8 mouse cellular contexts compared by ENCODE assay signal in genomic region chr11:96860564-96860963, GRCm38 (mm10). TPM values are rescaled to one million over a fixed set of nuclear protein-coding genes. Genes with fewer than 3 reads are reported as not detected.
DNase-seq lines count a peak whose midpoint lies in the region; ATAC-seq and TF ChIP-seq lines count a peak whose summit lies in the region.

No protein-coding gene starts in this region.

- H3K36me3 ChIP-seq in ES-Bruce4 (ENCODE audit: control insufficient read depth, insufficient read depth, low read length, poor library complexity, severe bottlenecking), result no peaks in the 10 kb centered on the region
- peaks cover 5% of the 10 kb centered on the region; the same call in 1 of the 2 replicates for H3K36me3 ChIP-seq in heart, embryonic 15.5 days
- H3K36me3 ChIP-seq in thymus, adult 2 months (ENCODE audit: control insufficient read depth, insufficient read depth, low read length), result no peaks in the 10 kb centered on the region

- no peak for TF ChIP-seq POLR2A in ES-Bruce4 (IDR thresholded peaks at IDR 0.05; ENCODE audit: insufficient read depth, low read length)
- TF ChIP-seq POLR2A in thymus, adult 2 months (IDR thresholded peaks at IDR 0.05; ENCODE audit: control insufficient read depth, extremely low read depth, insufficient read depth, low read length, poor library complexity), result no peak

- H3K4me2 ChIP-seq in heart, embryonic 15.5 days, result peak overlapping the region; percentile 88

- peak; percentile 92 for TF ChIP-seq CTCF in ES-Bruce4 (IDR thresholded peaks at IDR 0.05; ENCODE audit: low read depth, low read length)
- peak; percentile 78; the same call in 1 of the 2 replicates for TF ChIP-seq CTCF in thymus, adult 2 months (IDR thresholded peaks at IDR 0.05; ENCODE audit: borderline replicate concordance, control insufficient read depth, extremely low read depth, insufficient read depth, low read length, poor library complexity)

- 10% methylated on average over 8 of the region's 8 CpGs for WGBS in heart, embryonic 15.5 days
- whole genome bisulfite sequencing in thymus, adult 2 months, result 21% methylated on average over 8 of the region's 8 CpGs

- no peak overlapping the region for H3K27ac ChIP-seq in ES-Bruce4 (ENCODE audit: insufficient read depth, low read length)
- peak overlapping the region; percentile 90 for H3K27ac ChIP-seq in brown adipose tissue, adult 24 weeks (replicated peaks; ENCODE audit: low read depth, low read length)
- H3K27ac ChIP-seq in heart, embryonic 15.5 days, result peak overlapping the region; percentile 77
- H3K27ac ChIP-seq in thymus, adult 2 months (ENCODE audit: control insufficient read depth, insufficient read depth, low read length), result no peak overlapping the region

- DNase-seq in fibroblast of lung, adult 2 months (ENCODE audit: low read depth), result peak; percentile 65
- peak; percentile 86 to 94 for DNase-seq in kidney, postnatal 36 days
- peak; percentile 75 to 81 for DNase-seq in lung, adult 18-20 months
- DNase-seq in thymus, adult 2 months, result peak; percentile 65

- H3K9me3 ChIP-seq in ES-Bruce4 (replicated peaks; ENCODE audit: control insufficient read depth, insufficient read depth, low read length, poor library complexity, severe bottlenecking), result no peaks in the 10 kb centered on the region
- no peaks in the 10 kb centered on the region for H3K9me3 ChIP-seq in heart, embryonic 15.5 days (replicated peaks)

- H3K4me1 ChIP-seq in ES-Bruce4 (ENCODE audit: control insufficient read depth, insufficient read depth, low read length), result no peaks in the 10 kb centered on the region
- H3K4me1 ChIP-seq in brown adipose tissue, adult 24 weeks (ENCODE audit: control insufficient read depth, insufficient read depth, insufficient read length, low read length), result peaks cover 7% of the 10 kb centered on the region
- peaks cover 36% of the 10 kb centered on the region for H3K4me1 ChIP-seq in heart, embryonic 15.5 days (replicated peaks)
- peaks cover 5% of the 10 kb centered on the region for H3K4me1 ChIP-seq in thymus, adult 2 months (replicated peaks; ENCODE audit: control insufficient read depth, insufficient read depth, low read length)

- TF ChIP-seq EP300 in ES-Bruce4 (IDR thresholded peaks at IDR 0.05; ENCODE audit: insufficient read depth, low read depth, low read length), result 0 out of 2 replicates have a peak, but pooled peaks have one; percentile 26

- no peak overlapping the region for H3K9ac ChIP-seq in ES-Bruce4 (ENCODE audit: low read depth, poor library complexity, severe bottlenecking)
- H3K9ac ChIP-seq in heart, embryonic 15.5 days, result no peak overlapping the region

- no peak overlapping the region for H3K4me3 ChIP-seq in ES-Bruce4 (ENCODE audit: low read depth, low read length)
- no peak overlapping the region for H3K4me3 ChIP-seq in brown adipose tissue, adult 24 weeks (ENCODE audit: insufficient read depth, low read depth, low read length)
- H3K4me3 ChIP-seq in heart, embryonic 15.5 days, result no peak overlapping the region
- no peak overlapping the region for H3K4me3 ChIP-seq in thymus, adult 2 months (ENCODE audit: control insufficient read depth, insufficient read depth, low read length)

- H3K27me3 ChIP-seq in ES-Bruce4 (ENCODE audit: control insufficient read depth, insufficient read depth, low read length, poor library complexity, severe bottlenecking), result no peaks in the 10 kb centered on the region
- no peaks in the 10 kb centered on the region; the same call in 1 of the 2 replicates for H3K27me3 ChIP-seq in heart, embryonic 15.5 days
- H3K27me3 ChIP-seq in thymus, adult 2 months (ENCODE audit: control insufficient read depth, insufficient read depth, low read length), result no peaks in the 10 kb centered on the region; the same call in 1 of the 2 replicates

- peak; percentile 68 for ATAC-seq in heart, embryonic 15.5 days (replicated peaks; ENCODE audit: insufficient number of reproducible peaks, insufficient read depth, low FRiP score, low read depth)
- peak; percentile 56 for ATAC-seq in neutrophil, adult 5-6 weeks (ENCODE audit: extremely low read depth, insufficient number of reproducible peaks, low FRiP score, poor library complexity, severe bottlenecking)

RNA-seq across cellular contexts. Expression of gene Copz2, which starts 10.9 kb away (rescaled TPM):
- polyA plus RNA-seq in ES-Bruce4 (2011; ENCODE audit: insufficient read depth, insufficient read length, low read depth, missing spikeins), result 23.9 and 26.2 TPM in 2 replicates
- 55.7 and 98.7 TPM in 2 replicates for polyA plus RNA-seq in brown adipose tissue, adult 24 weeks (2012; ENCODE audit: insufficient read depth, insufficient read length, missing spikeins)
- 120 and 122 TPM in 2 replicates for polyA plus RNA-seq in heart, embryonic 15.5 days (2015; fragmentation: Nextera tagmentation; extraction: Ambion mirVana)
- not detected in 2 replicates for total RNA-seq in neutrophil, adult 5-6 weeks (2017)
- polyA plus RNA-seq in thymus, adult 2 months (2012; rRNA removed), result 24.5 and 25.3 TPM in 2 replicates

RNA-seq across cellular contexts. Expression of gene Nfe2l1, which starts 30.8 kb away (rescaled TPM):
- polyA plus RNA-seq in ES-Bruce4 (2011; ENCODE audit: insufficient read depth, insufficient read length, low read depth, missing spikeins), result 181 and 194 TPM in 2 replicates
- 333 and 448 TPM in 2 replicates for polyA plus RNA-seq in brown adipose tissue, adult 24 weeks (2012; ENCODE audit: insufficient read depth, insufficient read length, missing spikeins)
- polyA plus RNA-seq in heart, embryonic 15.5 days (2015; fragmentation: Nextera tagmentation; extraction: Ambion mirVana), result 75.3 and 79.0 TPM in 2 replicates
- 48.5 and 53.8 TPM in 2 replicates for total RNA-seq in neutrophil, adult 5-6 weeks (2017)
- 136 and 170 TPM in 2 replicates for polyA plus RNA-seq in thymus, adult 2 months (2012; rRNA removed)

RNA-seq across cellular contexts. Expression of gene Cdk5rap3, which starts 55.7 kb away (rescaled TPM):
- 93.3 and 109 TPM in 2 replicates for polyA plus RNA-seq in ES-Bruce4 (2011; ENCODE audit: insufficient read depth, insufficient read length, low read depth, missing spikeins)
- 19.5 and 27.2 TPM in 2 replicates for polyA plus RNA-seq in brown adipose tissue, adult 24 weeks (2012; ENCODE audit: insufficient read depth, insufficient read length, missing spikeins)
- 45.2 and 58.7 TPM in 2 replicates for polyA plus RNA-seq in heart, embryonic 15.5 days (2015; fragmentation: Nextera tagmentation; extraction: Ambion mirVana)
- 22.6 and 29.6 TPM in 2 replicates for total RNA-seq in neutrophil, adult 5-6 weeks (2017)
- 94.2 and 95.5 TPM in 2 replicates for polyA plus RNA-seq in thymus, adult 2 months (2012; rRNA removed)

Comparison
In these comparisons a context has a peak if more than half of its experiments do, and no peak if none do; other contexts are left out.
1. H3K27ac ChIP-seq: peak in brown adipose tissue, adult 24 weeks (single experiment) and heart, embryonic 15.5 days (single experiment); none in ES-Bruce4 (single experiment) and thymus, adult 2 months (single experiment).
2. Peak in every context shown above with its lines, with median percentiles within 50 percentile points of each other: DNase-seq.